Mouse (Mus musculus) liver, embryonic 14.5 days (tissue): Measurements from ENCODE around the gene Gabrd. TPM values are rescaled to one million over a fixed set of nuclear protein-coding genes. Genes with fewer than 3 reads are reported as not detected.
"Not testable (repeated sequence)": the region's sequence is repeated elsewhere in the genome, so short reads cannot be mapped to it uniquely, and the experiment has no call there.

ENCODE experiments used
- ATAC-seq: fragments of 200-750 bp; cut with Nextera tagmentation; 2 replicates; pipeline ENCODE4 v1.8.0; 2017; ENCODE audit warnings: moderate number of reproducible peaks, mild to moderate bottlenecking, moderate library complexity; ENCODE audit not compliant: insufficient read depth
- DNase-seq, 3 experiments: peaks; one replicate each; pipeline ENCODE4 v3.0.0-alpha.2; 2012 to 2013; ENCODE audit warnings: low read depth in 3 of 3, low spot score in 3 of 3
- H3K27ac ChIP-seq: fragments of 300-500 bp; sonication (generic); 2 replicates; pipeline ENCODE4 v1.5.1; 2014; ENCODE audit warnings: moderate library complexity, mild to moderate bottlenecking, control low read depth, inconsistent platforms
- H3K27me3 ChIP-seq: fragments of 300-500 bp; sonication (generic); 2 replicates; pipeline ENCODE4 v1.6.1; 2014; ENCODE audit warnings: mild to moderate bottlenecking, low read length, moderate library complexity; ENCODE audit not compliant: control insufficient read depth, insufficient read depth
- H3K36me3 ChIP-seq: fragments of 300-500 bp; sonication (generic); replicated peaks from 2 replicates; pipeline ENCODE4 v1.6.1; 2014; ENCODE audit warnings: low read depth; ENCODE audit not compliant: control insufficient read depth, insufficient read depth
- H3K4me1 ChIP-seq, 2 experiments: fragments of 200-500 bp in 1 of 2; fragments of 300-500 bp in 1 of 2; sonication (generic) in 1 of 2; replicated peaks; 2 replicates each; pipeline ENCODE4 v1.6.1; 2012 to 2014; ENCODE audit warnings: antibody characterized with exemption in 1 of 2, inconsistent platforms in 1 of 2, low read length in 1 of 2; ENCODE audit not compliant: control insufficient read depth in 2 of 2, insufficient read depth in 2 of 2
- H3K4me2 ChIP-seq: fragments of 300-500 bp; sonication (generic); 2 replicates; pipeline ENCODE4 v1.6.1; 2014; ENCODE audit warnings: low read depth, mild to moderate bottlenecking, control low read depth, moderate library complexity
- H3K4me3 ChIP-seq, 2 experiments: fragments of 200-500 bp in 1 of 2; fragments of 300-500 bp in 1 of 2; sonication (generic) in 1 of 2; 2 replicates each; pipeline ENCODE4 v1.5.1; 2012 to 2014; ENCODE audit warnings: low read depth in 2 of 2, low read length in 2 of 2, mild to moderate bottlenecking in 2 of 2, control low read depth in 1 of 2, inconsistent platforms in 1 of 2, moderate library complexity in 1 of 2; ENCODE audit not compliant: insufficient read depth in 1 of 2
- H3K9ac ChIP-seq: fragments of 300-500 bp; sonication (generic); replicated peaks from 2 replicates; pipeline ENCODE4 v1.6.1; 2014; ENCODE audit warnings: mild to moderate bottlenecking, control low read depth, moderate library complexity
- H3K9me3 ChIP-seq: fragments of 300-500 bp; sonication (generic); 2 replicates; pipeline ENCODE4 v1.6.1; 2016; ENCODE audit warnings: low read length, mixed read lengths; ENCODE audit not compliant: control insufficient read depth
- CTCF ChIP-seq: IDR thresholded peaks from 2 replicates; pipeline ENCODE4 v1.5.1; 2016; ENCODE audit warnings: antibody characterized with exemption, low read depth, control low read depth
- EP300 ChIP-seq: IDR thresholded peaks from 2 replicates; pipeline ENCODE4 v1.6.1; 2016; ENCODE audit warnings: antibody characterized with exemption, low read depth
- WGBS: fragments of 180-500 bp; shearing (Covaris S2); extraction: QIAGEN DNeasy Blood & Tissue Kit; methylation state at CpG from one replicate; pipeline ENCODE4 v1.1.7; 2014; ENCODE audit not compliant: insufficient replicate concordance; 5-methylcytosine and 5-hydroxymethylcytosine counted together
- polyA plus RNA-seq, 2 experiments: library from polyadenylated mRNA; depleted of rRNA in 1 of 2; stranded (reverse) in 1 of 2; unstranded in 1 of 2; fragments of >200 nt; fragmentation: Nextera tagmentation in 1 of 2; extraction: Ambion mirVana in 1 of 2; gene quantifications; 2 replicates each; pipeline versions ENCODE4 v1.2.1 to v1.2.3; 2012 to 2014

Gene Gabrd
- polyA plus RNA-seq, 2 experiments = not detected

- no peak overlapping the region for H3K9ac ChIP-seq
- TF ChIP-seq EP300 (no peak), CTCF (no peak)
- no peaks in the 10 kb centered on the region for H3K27me3 ChIP-seq
- no peak overlapping the region for H3K4me2 ChIP-seq
- no peaks in the 10 kb centered on the region for H3K4me1 ChIP-seq
- no peaks in the 10 kb centered on the region for H3K9me3 ChIP-seq
- no peak overlapping the region for H3K4me3 ChIP-seq
- H3K36me3 ChIP-seq = no peaks in the 10 kb centered on the region
- ATAC-seq (no peak), DNase-seq (no peak)
- no peak overlapping the region for H3K27ac ChIP-seq
These were observed 30.5 kb upstream of the Gabrd start for GRCm38 (mm10) chr4:155428442-155428841.

DNA sequence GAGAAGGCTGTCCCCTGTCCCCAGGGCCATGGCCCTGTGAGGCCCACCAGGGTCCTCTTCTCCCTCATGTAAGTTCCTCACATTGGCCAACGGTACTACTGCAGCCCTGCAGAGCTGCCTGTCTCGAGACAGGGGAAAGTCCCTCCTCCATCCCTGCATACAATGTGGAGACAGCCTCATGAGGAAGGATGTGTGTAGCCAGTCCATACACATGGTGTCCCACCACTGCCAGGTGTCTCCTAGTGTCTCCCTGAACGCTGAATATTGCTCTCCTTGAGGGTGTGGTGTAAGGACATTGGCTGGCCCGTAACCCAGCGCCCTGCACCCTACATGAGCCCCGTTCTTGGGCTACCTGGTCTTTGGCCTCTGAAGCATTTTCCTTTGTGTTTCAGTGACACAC is 28.4 kb upstream of the Gabrd start:
- Histone ChIP-seq H3K4me1 (no peaks in the 10 kb centered on the region), H3K36me3 (no peaks in the 10 kb centered on the region), H3K9me3 (no peaks in the 10 kb centered on the region), H3K4me2 (no peak overlapping the region), H3K9ac (no peak overlapping the region), H3K27me3 (no peaks in the 10 kb centered on the region), H3K4me3 (no peak overlapping the region), H3K27ac (no peak overlapping the region)
- DNase-seq (no peak), ATAC-seq (no peak)
- WGBS = 51% methylated on average over 6 of the region's 6 CpGs
- no peak for TF ChIP-seq CTCF
- TF ChIP-seq EP300 = no peak

DNA sequence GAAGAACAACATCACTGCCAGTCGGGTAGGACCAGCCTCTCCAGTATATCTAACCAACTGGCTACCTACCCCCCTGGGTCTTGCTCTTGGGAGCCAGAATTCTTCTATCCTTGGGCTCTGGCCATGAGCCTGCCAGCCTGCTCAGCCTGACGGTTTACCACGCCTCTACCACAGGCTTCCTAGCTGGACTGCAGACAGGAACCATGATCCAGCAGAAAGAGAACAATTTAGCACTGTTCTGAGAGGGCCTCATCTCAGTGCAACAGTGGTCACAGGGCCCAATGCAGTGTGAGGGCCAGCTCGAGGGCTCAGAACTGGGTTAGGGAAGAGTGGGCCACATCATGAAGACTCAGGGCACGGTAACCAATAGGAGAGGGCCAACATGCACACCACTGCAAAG is 26.1 kb upstream of the Gabrd start:
- no peaks in the 10 kb centered on the region for H3K9me3 ChIP-seq
- no peaks in the 10 kb centered on the region for H3K4me1 ChIP-seq
- H3K4me2 ChIP-seq = no peak overlapping the region
- no peak for TF ChIP-seq CTCF
- 54% methylated on average over 5 of the region's 5 CpGs for WGBS
- no peaks in the 10 kb centered on the region for H3K27me3 ChIP-seq
- ATAC-seq (no peak), DNase-seq (no peak)
- H3K4me3 ChIP-seq = no peak overlapping the region
- H3K9ac ChIP-seq = no peak overlapping the region
- H3K27ac ChIP-seq = no peak overlapping the region
- no peaks in the 10 kb centered on the region for H3K36me3 ChIP-seq

GRCm38 (mm10) chr4:155421412-155422370 is 23.8 kb upstream of the Gabrd start:
- not testable (repeated sequence) for H3K27me3 ChIP-seq, H3K9me3 ChIP-seq, ATAC-seq, H3K4me1 ChIP-seq, H3K4me3 ChIP-seq, H3K27ac ChIP-seq, H3K9ac ChIP-seq, H3K36me3 ChIP-seq, DNase-seq, H3K4me2 ChIP-seq
- 68% methylated on average over 20 of the region's 30 CpGs for WGBS

GRCm38 (mm10) chr4:155420137-155420536 is 22.2 kb upstream of the Gabrd start:
- Histone ChIP-seq H3K9ac (no peak overlapping the region), H3K4me2 (no peak overlapping the region), H3K4me3 (no peak overlapping the region), H3K27me3 (no peaks in the 10 kb centered on the region), H3K9me3 (no peaks in the 10 kb centered on the region), H3K4me1 (no peaks in the 10 kb centered on the region), H3K36me3 (no peaks in the 10 kb centered on the region), H3K27ac (no peak overlapping the region)
- DNase-seq (no peak), ATAC-seq (no peak)
- 60% methylated on average over 3 of the region's 3 CpGs for WGBS
- TF ChIP-seq CTCF = no peak
